Mouse (Mus musculus): Measurements from ENCODE around the gene Igfbp6.

DNA sequence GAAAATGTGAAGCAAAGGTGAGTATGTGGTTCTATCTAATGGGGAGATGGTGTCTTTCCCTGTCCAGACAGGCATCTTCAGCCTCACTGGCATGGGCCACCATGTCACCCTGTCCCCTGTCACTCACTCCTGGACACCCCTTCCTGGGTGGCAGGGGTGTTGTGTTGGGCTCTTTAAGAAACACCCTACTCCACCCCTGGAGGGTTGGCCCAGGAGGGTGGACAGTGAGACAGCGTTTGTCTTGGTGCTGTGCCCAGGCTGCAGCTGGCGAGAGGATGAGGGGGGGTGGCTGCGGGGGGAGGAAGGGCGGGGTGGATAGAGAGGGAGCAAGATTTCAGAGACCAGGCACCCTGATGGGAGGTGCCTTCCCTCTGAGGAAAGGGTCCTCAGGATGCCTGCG, 38.8 kb upstream of the Igfbp6 start:
- TF ChIP-seq POLR2AphosphoS2 (IDR thresholded peaks at IDR 0.05; ENCODE audit: low read depth, low read length) (no peak), MYC (IDR thresholded peaks at IDR 0.05; ENCODE audit: low read depth, low read length) (no peak), CTCF (conservative IDR thresholded peaks at IDR 0.05 in 1 of 2, IDR thresholded peaks at IDR 0.05 in 1 of 2; ENCODE audit: low read depth in 2 of 2, low read length in 2 of 2) (no peak), POLR2A (IDR thresholded peaks at IDR 0.05; ENCODE audit: low read depth, low read length) (no peak), RAD21 (IDR thresholded peaks at IDR 0.05; ENCODE audit: low read depth, low read length) (no peak), JUN (IDR thresholded peaks at IDR 0.05; ENCODE audit: insufficient read depth, low read depth, low read length) (no peak), CHD1 (IDR thresholded peaks at IDR 0.05; ENCODE audit: low read depth, low read length) (no peak)
